Mouse (Mus musculus) heart, embryonic 11.5 days (tissue): ENCODE measurements around the gene Dennd6b. TPM values are rescaled to one million over a fixed set of nuclear protein-coding genes. Genes with fewer than 3 reads are reported as not detected.

Experiments
- ATAC-seq: fragments of 200-750 bp; cut with Nextera tagmentation; replicated peaks from 2 replicates; pipeline ENCODE4 v1.8.0; 2017; ENCODE audit warnings: moderate library complexity; ENCODE audit not compliant: insufficient number of reproducible peaks, low FRiP score, low TSS enrichment
- H3K27ac ChIP-seq: fragments of 300-500 bp; sonication (generic); 2 replicates; pipeline ENCODE4 v1.5.1; 2014; ENCODE audit warnings: mild to moderate bottlenecking, low read depth, low read length
- H3K27me3 ChIP-seq: fragments of 300-500 bp; sonication (generic); 2 replicates; pipeline ENCODE4 v1.6.1; 2014; ENCODE audit warnings: mild to moderate bottlenecking, low read length, mixed read lengths; ENCODE audit not compliant: control insufficient read depth, insufficient read depth
- H3K36me3 ChIP-seq: fragments of 300-500 bp; sonication (generic); 2 replicates; pipeline ENCODE4 v1.6.1; 2014; ENCODE audit warnings: mild to moderate bottlenecking, low read length, moderate library complexity, mixed read lengths; ENCODE audit not compliant: control insufficient read depth, insufficient read depth
- H3K4me1 ChIP-seq: fragments of 300-500 bp; sonication (generic); 2 replicates; pipeline ENCODE4 v1.6.1; 2014; ENCODE audit warnings: low read length; ENCODE audit not compliant: control insufficient read depth, insufficient read depth
- H3K4me2 ChIP-seq: fragments of 300-500 bp; sonication (generic); 2 replicates; pipeline ENCODE4 v1.6.1; 2014; ENCODE audit warnings: mild to moderate bottlenecking, moderate library complexity
- H3K4me3 ChIP-seq: fragments of 300-500 bp; sonication (generic); 2 replicates; pipeline ENCODE4 v1.5.1; 2014; ENCODE audit warnings: low read depth, low read length
- H3K9ac ChIP-seq: fragments of 300-500 bp; sonication (generic); 2 replicates; pipeline ENCODE4 v1.6.1; 2014; ENCODE audit warnings: mild to moderate bottlenecking, low read depth, low read length, moderate library complexity
- H3K9me3 ChIP-seq: fragments of 300-500 bp; sonication (generic); replicated peaks from 2 replicates; pipeline ENCODE4 v1.6.1; 2016; ENCODE audit warnings: low read length; ENCODE audit not compliant: control insufficient read depth
- WGBS: fragments of 180-500 bp; shearing (Covaris S2); extraction: QIAGEN DNeasy Blood & Tissue Kit; methylation state at CpG from one replicate; pipeline ENCODE4 v1.1.7; 2014; ENCODE audit not compliant: insufficient replicate concordance; 5-methylcytosine and 5-hydroxymethylcytosine counted together
- polyA plus RNA-seq: library from polyadenylated mRNA; unstranded; fragments of >200 nt; fragmentation: Nextera tagmentation; extraction: Ambion mirVana; gene quantifications from 2 replicates; pipeline ENCODE4 v1.2.1, GENCODE M21; 2014

Gene Dennd6b
- polyA plus RNA-seq, result 18.0 and 18.5 TPM in 2 replicates

DNA sequence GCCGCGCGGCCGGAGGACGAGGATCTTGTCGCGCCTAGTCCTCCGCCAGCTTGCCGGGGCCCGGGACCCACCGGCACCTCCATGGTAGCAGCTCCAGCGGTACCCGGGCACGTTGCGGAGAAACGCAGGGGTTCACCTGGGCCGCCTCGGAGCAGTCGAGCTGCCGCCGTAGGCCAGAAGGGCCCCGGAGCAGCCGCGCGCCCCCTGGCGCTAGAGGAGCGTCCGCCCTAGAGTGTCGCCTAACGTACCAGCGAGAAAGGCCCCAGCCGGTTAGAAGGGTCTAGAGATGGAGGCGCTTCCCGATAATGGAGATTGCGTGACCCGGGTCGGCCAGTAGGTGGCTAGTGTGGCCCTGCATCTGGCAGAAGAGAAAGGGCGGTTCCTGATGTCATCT lies at the start of gene Dennd6b:
Gene Dennd6b, minus strand, starts transcription at position 184 of the 394 bp plus-strand sequence.
- WGBS, result under 1% methylated on average over 38 of the region's 38 CpGs

DNA sequence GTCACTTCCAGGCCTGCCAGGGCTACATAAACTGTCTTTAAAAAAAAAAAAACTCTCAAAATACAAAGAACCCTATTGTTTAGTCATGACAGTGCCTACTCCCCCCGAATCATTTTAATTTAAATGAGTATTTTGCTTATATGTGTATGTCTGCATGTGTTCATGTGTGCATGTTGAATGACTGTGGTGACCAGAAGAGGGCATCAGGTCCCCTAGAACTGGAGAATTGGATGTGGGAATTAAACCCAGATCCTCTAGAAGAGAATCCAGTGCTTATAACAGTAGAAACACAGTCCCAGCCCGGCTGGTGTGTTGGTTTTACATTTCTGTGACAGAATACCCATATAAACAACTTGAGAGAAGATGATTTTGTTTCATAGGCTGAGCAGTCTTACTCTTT lies 44.7 kb upstream of the Dennd6b start:
- no peak for ATAC-seq
- WGBS, result 60% methylated on average over 2 of the region's 2 CpGs
- Histone ChIP-seq H3K27me3 (no peaks in the 10 kb centered on the region), H3K27ac (no peak overlapping the region), H3K4me3 (no peak overlapping the region), H3K9ac (no peak overlapping the region), H3K9me3 (no peaks in the 10 kb centered on the region), H3K4me2 (no peak overlapping the region), H3K36me3 (no peaks in the 10 kb centered on the region), H3K4me1 (peaks cover 7% of the 10 kb centered on the region; the same call in 1 of the 2 replicates)

More for the DNA sequence above, at the start of gene Dennd6b:
- Histone ChIP-seq H3K4me1 (peaks cover 12% of the 10 kb centered on the region), H3K27me3 (no peaks in the 10 kb centered on the region), H3K4me2 (peak within 1 kb of the TSS; percentile 79), H3K36me3 (no peaks in the 10 kb centered on the region), H3K27ac (peak within 1 kb of the TSS; percentile 91), H3K9ac (peak within 1 kb of the TSS; percentile 88), H3K9me3 (no peaks in the 10 kb centered on the region), H3K4me3 (peak within 1 kb of the TSS; percentile 68)
- peak; percentile 98 for ATAC-seq

DNA sequence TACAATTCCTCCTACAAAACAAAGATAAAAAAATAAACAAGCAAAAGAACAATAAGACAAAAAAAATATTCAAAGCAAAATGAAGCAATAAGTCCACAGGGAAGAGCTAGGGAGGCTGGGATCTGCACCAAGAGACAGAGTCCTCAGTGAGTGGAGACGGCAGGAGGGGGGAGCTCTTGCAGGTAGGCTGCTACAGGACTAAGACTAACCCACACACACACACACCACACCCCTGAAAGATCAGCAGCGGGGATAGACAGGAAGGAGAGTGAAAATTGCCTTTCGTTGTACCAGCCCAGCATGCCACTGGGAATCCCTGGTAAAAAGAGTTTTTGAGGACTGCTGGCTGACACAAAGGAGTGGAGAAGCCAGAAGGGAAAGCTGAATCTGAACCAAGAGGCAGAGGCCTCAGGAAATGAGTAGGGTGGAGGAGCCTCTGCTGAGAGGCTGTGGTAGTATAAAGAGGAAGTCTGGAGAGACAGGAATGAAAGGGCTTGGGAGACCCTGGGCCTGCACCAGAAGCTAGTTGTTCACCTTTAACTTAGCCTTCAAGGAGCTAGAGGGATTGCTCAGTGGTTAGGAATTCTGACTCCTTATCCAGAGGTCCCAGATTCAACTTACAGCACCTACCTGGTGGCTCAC lies 43.6 kb upstream of the Dennd6b start:
- WGBS, result 40% methylated on average over 3 of the region's 3 CpGs
- no peaks in the 10 kb centered on the region for H3K27me3 ChIP-seq
- peaks cover 7% of the 10 kb centered on the region; the same call in 1 of the 2 replicates for H3K4me1 ChIP-seq
- H3K27ac ChIP-seq, result peak overlapping the region; percentile 70
- ATAC-seq, result no peak
- no peaks in the 10 kb centered on the region for H3K9me3 ChIP-seq
- H3K4me3 ChIP-seq, result no peak overlapping the region
- 0 out of 2 replicates have a peak overlapping the region, but pooled peaks have one; percentile 22 for H3K9ac ChIP-seq
- H3K36me3 ChIP-seq, result no peaks in the 10 kb centered on the region
- no peak overlapping the region for H3K4me2 ChIP-seq

DNA sequence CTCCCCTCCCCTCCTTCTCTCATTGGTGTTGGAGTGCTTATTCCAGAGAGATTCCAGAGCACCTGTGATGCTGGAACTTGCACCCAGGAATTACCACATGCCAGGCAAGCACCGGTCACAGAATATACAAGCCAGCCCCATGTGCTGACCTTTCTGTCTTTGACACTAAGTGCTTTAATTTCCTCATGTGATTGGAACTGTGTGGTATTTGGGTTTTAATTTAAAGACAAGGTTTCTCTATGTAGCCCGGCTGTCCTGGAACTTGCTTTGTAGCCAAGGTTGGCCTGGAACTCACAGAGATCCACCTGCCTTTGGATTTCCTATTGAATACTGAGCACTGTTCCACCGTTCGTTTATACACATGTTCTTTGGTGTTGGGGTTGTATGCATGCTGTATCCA lies 37.8 kb upstream of the Dennd6b start:
- H3K9me3 ChIP-seq, result no peaks in the 10 kb centered on the region
- no peak overlapping the region for H3K9ac ChIP-seq
- peaks cover 2% of the 10 kb centered on the region; the same call in 1 of the 2 replicates for H3K4me1 ChIP-seq
- WGBS, result 88% methylated on average over 4 of the region's 4 CpGs
- no peak for ATAC-seq
- no peak overlapping the region for H3K4me3 ChIP-seq
- no peak overlapping the region for H3K4me2 ChIP-seq
- H3K27me3 ChIP-seq, result no peaks in the 10 kb centered on the region
- H3K36me3 ChIP-seq, result no peaks in the 10 kb centered on the region
- H3K27ac ChIP-seq, result no peak overlapping the region

DNA sequence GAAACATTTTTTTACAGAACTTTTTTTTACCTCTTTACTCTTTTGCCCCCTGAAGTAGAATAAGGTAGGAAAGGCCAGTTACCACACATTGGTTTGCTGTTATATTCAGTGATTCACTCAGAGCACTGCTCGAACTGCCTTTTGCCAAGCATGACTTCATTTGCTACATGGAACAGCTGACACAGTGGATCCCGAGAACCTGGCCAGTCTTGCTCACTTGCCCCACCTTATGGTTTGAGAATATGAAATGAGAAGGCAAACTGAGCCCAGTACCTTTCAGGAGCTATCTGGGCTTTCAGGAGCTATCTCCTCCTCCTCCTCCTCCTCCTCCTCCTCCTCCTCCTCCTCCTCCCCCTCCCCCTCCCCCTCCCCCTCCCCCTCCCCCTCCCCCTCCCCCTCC lies 37.3 kb upstream of the Dennd6b start:
- H3K9me3 ChIP-seq, result no peaks in the 10 kb centered on the region
- WGBS, result 48% methylated on average over 2 of the region's 2 CpGs
- H3K4me3 ChIP-seq, result no peak overlapping the region
- H3K9ac ChIP-seq, result no peak overlapping the region
- H3K27ac ChIP-seq, result no peak overlapping the region
- no peaks in the 10 kb centered on the region for H3K27me3 ChIP-seq
- no peak overlapping the region for H3K4me2 ChIP-seq
- no peaks in the 10 kb centered on the region for H3K4me1 ChIP-seq
- no peaks in the 10 kb centered on the region for H3K36me3 ChIP-seq
- no peak for ATAC-seq

DNA sequence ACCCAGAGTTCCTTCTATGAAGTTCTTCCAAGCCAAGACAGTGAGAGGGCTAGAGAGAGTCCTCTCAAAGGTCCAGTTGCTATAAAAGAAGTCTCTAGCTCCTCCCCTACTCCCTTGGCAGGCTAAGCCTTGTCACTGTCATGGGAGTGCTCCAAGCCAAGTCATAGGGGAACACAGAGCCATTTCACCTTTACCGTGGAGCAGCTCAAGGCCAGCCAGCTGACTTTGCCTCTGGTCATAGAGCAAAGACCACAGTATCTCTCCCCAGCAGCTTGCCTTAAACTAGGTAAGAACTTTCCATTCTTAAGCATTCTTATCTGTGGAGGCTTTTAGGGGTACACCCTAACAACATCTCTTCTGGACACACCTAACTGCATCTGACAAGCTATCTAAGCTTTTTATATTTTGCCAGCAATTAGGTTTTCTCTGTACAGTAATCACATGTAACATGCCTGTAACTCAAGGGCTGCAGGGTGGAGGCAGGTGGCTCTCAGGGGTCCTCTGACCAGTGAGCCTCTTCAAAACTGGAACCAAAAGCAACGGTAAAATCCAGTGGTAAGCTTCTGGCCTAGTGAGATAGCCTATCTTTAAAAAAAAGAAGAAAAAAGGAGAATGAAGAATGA lies 19.4 kb upstream of the Dennd6b start:
- H3K27ac ChIP-seq, result peak overlapping the region; percentile 23
- no peak for ATAC-seq

DNA sequence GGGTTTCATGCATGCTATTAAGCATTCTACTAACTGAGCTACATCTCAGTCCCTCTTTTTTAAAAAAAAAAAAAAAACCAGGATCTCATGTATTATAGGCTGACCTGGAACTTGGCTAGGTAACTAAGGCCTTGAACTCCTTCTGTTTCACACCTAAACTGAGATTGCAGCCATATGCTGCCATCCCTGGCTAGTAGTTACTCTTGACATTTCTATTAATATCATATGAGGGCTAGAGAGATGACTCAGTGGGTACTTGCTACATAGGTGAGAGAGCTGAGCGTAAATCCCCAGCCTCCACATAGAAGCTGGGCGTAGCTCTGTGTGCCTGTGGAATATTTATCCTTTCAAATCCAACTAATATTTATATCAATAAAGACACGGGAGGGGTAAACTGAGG lies 18.7 kb upstream of the Dennd6b start:
- ATAC-seq, result no peak
- H3K36me3 ChIP-seq, result peaks cover 4% of the 10 kb centered on the region; the same call in 1 of the 2 replicates
- peak overlapping the region; percentile 23; the same call in 1 of the 2 replicates for H3K27ac ChIP-seq
- no peak overlapping the region for H3K4me3 ChIP-seq
- no peaks in the 10 kb centered on the region for H3K27me3 ChIP-seq
- 89% methylated on average over 3 of the region's 3 CpGs for WGBS
- no peaks in the 10 kb centered on the region for H3K9me3 ChIP-seq
- H3K4me1 ChIP-seq, result peaks cover 15% of the 10 kb centered on the region; the same call in 1 of the 2 replicates
- H3K4me2 ChIP-seq, result no peak overlapping the region
- H3K9ac ChIP-seq, result no peak overlapping the region

More for the DNA sequence above, 19.4 kb upstream of the Dennd6b start:
- no peak overlapping the region for H3K4me2 ChIP-seq
- H3K27me3 ChIP-seq, result no peaks in the 10 kb centered on the region
- no peaks in the 10 kb centered on the region for H3K9me3 ChIP-seq
- 63% methylated on average over 2 of the region's 2 CpGs for WGBS
- H3K4me1 ChIP-seq, result peaks cover 15% of the 10 kb centered on the region; the same call in 1 of the 2 replicates
- H3K4me3 ChIP-seq, result no peak overlapping the region
- H3K9ac ChIP-seq, result no peak overlapping the region
- peaks cover 4% of the 10 kb centered on the region; the same call in 1 of the 2 replicates for H3K36me3 ChIP-seq

DNA sequence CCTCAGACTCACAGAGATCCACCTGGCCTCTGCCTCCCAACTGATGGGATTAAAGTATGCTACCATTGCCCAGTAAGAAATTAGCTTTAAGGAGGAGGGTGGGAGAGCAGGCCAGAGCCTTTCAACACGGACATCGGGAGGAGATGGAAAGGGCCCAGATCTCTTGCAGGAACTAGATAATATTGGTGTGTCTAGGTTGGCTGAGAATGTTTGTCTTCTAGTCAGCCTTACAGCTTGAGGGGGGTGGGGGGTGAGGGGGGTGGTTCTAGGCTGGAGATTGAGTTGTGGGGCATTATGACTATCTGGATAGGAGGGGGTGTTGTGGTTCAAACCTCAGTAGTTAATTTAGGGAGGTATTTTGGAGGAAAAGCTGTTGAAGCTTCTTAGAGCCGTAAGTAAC lies 17.2 kb upstream of the Dennd6b start:
- H3K36me3 ChIP-seq, result peaks cover 4% of the 10 kb centered on the region; the same call in 1 of the 2 replicates
- H3K4me2 ChIP-seq, result no peak overlapping the region

More for the DNA sequence above, 17.2 kb upstream of the Dennd6b start:
- Histone ChIP-seq H3K27ac (no peak overlapping the region), H3K4me3 (no peak overlapping the region), H3K4me1 (peaks cover 15% of the 10 kb centered on the region; the same call in 1 of the 2 replicates), H3K27me3 (no peaks in the 10 kb centered on the region), H3K9me3 (no peaks in the 10 kb centered on the region), H3K9ac (no peak overlapping the region)
- ATAC-seq, result no peak
- WGBS, result 75% methylated on average over 3 of the region's 3 CpGs
